Mouse (Mus musculus) brain, embryonic 14.5 days (tissue): ENCODE results near the gene Ccnk.

Source experiments
- CTCF ChIP-seq: fragments of 200-500 bp; IDR thresholded peaks from 2 replicates; pipeline ENCODE4 v1.5.1; 2012; ENCODE audit warnings: inconsistent platforms, mild to moderate bottlenecking, moderate library complexity, borderline replicate concordance; ENCODE audit not compliant: insufficient read depth, insufficient read length; ENCODE audit errors: extremely low read depth
- POLR2A ChIP-seq: fragments of 200-500 bp; IDR thresholded peaks from 2 replicates; pipeline ENCODE4 v1.6.1; 2012; ENCODE audit warnings: mild to moderate bottlenecking, inconsistent platforms, borderline replicate concordance; ENCODE audit not compliant: poor library complexity, insufficient read depth, insufficient read length, severe bottlenecking; ENCODE audit errors: extremely low read depth

GRCm38 (mm10) chr12:108238395-108239035 lies 59.1 kb downstream of the Ccnk start:
- TF ChIP-seq CTCF, result no peak
- TF ChIP-seq POLR2A, result no peak
